Mouse (Mus musculus) lung, adult 2 months (tissue): ENCODE results near the gene Il12rb2. TPM values are rescaled to one million over a fixed set of nuclear protein-coding genes. Genes with fewer than 3 reads are reported as not detected.
A peak's percentile ranks its signal among the peaks of the same experiment; 100 is the strongest.

Experiments used
- DNase-seq: peaks from one replicate; pipeline ENCODE4 v3.0.0; 2022
- H3K4me1 ChIP-seq: fragments of 200-500 bp; 2 replicates; pipeline ENCODE4 v1.6.1; 2011; ENCODE audit warnings: low read length; ENCODE audit not compliant: control insufficient read depth, insufficient read depth
- H3K4me3 ChIP-seq: fragments of 200-500 bp; replicated peaks from 2 replicates; pipeline ENCODE3; 2011; ENCODE audit warnings: low read depth, mild to moderate bottlenecking, control low read depth, low read length; ENCODE audit errors: extremely low read depth
- CTCF ChIP-seq: fragments of 200-500 bp; IDR thresholded peaks from 2 replicates; pipeline ENCODE4 v1.5.1; 2011; ENCODE audit warnings: mild to moderate bottlenecking, low read length, control low read depth; ENCODE audit not compliant: insufficient read depth
- POLR2A ChIP-seq: fragments of 200-500 bp; IDR thresholded peaks from 2 replicates; pipeline ENCODE4 v1.6.1; 2011; ENCODE audit warnings: low read depth, mild to moderate bottlenecking, control low read depth, low read length, borderline replicate concordance; ENCODE audit errors: extremely low read depth
- WGBS: fragments of 180-500 bp; shearing (Covaris S2); methylation state at CpG from one replicate; pipeline ENCODE4 v1.1.7; 2018; 5-methylcytosine and 5-hydroxymethylcytosine counted together
- polyA plus RNA-seq: library from polyadenylated mRNA; depleted of rRNA; stranded (reverse); fragments of >200 nt; gene quantifications from 2 replicates; pipeline ENCODE4 v1.2.3, GENCODE M21; 2012

Gene Il12rb2
- polyA plus RNA-seq, 1 experiment = 1.1 TPM

DNA sequence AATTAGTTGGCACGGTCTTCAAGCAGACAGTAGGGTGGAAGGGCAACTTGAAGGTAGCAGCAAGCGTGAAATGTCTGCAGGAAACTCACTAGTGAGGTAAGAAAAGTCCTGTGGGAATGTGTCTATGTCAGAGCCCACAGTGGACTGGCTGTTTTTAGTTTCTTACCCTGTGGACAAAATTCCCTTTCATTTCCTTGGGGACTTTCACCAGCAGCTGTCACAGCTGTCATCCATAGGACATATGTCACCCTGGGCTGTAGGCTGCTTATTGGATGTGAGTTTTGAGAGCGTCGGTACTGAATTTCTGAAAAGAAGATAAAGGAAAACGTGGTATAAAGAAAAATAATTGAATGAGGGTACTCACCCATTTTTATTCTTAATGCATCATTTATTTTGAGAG, 77.2 kb downstream of the Il12rb2 start:
- DNase-seq = no peak
- Histone ChIP-seq H3K4me3 (no peak overlapping the region), H3K4me1 (no peaks in the 10 kb centered on the region; the same call in 1 of the 2 replicates)
- no peak for TF ChIP-seq CTCF
- no peak for TF ChIP-seq POLR2A
- WGBS = 76% methylated on average over 5 of the region's 5 CpGs

DNA sequence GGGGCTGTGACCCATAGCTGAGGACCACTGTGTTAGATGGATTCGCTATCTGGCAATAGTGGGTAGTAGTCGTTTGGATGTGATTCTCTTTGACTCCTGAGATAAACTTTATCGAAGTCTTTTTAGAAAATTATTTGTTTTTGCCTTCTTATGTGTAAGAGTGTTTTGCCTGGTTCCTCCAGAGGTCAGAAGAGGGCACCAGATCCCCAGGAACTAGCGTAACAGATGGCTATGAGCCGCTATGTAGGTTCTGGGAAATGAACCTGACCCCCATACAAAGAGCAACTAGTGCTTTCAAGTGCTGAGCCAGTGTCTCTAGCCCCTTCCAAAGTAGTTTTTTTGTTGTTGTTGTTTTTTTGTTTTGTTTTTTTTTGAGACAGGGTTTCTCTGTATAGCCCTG, 79.9 kb downstream of the Il12rb2 start:
- Histone ChIP-seq H3K4me1 (no peaks in the 10 kb centered on the region), H3K4me3 (no peak overlapping the region)
- TF ChIP-seq CTCF = no peak
- TF ChIP-seq POLR2A = no peak
- no peak for DNase-seq
- WGBS = 54% methylated on average over 5 of the region's 5 CpGs

DNA sequence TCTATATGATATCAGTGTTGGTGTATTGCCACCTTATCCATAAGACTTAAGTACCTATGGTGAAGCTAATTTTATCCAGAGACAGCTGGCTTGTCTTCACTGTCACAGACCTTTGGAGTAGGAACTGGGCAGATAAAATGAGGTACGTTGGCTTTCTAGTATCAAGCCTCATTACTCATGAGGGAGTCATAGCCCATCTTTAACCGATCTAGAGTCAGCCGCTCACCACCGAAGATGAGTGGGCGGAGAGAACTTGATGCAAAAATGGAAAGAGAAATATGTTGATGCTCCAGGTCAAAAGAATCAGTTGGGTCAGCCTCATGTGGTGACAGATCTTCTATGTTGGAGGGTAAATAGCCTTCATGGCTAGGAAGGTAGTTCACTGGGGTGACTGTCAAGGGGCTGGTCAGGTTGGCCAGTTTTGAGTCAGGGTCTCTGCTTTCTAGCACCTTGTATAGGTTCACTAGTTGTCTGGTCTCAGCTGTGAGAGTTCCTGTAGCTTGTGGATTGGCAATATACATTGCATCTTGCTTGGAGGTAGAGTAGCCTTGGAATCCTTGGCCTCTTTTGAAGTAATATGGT, 83.9 kb downstream of the Il12rb2 start:
- H3K4me1 ChIP-seq = no peaks in the 10 kb centered on the region
- WGBS = 76% methylated on average over 5 of the region's 5 CpGs
- DNase-seq = no peak
- H3K4me3 ChIP-seq = no peak overlapping the region
- TF ChIP-seq POLR2A (no peak), CTCF (no peak)

DNA sequence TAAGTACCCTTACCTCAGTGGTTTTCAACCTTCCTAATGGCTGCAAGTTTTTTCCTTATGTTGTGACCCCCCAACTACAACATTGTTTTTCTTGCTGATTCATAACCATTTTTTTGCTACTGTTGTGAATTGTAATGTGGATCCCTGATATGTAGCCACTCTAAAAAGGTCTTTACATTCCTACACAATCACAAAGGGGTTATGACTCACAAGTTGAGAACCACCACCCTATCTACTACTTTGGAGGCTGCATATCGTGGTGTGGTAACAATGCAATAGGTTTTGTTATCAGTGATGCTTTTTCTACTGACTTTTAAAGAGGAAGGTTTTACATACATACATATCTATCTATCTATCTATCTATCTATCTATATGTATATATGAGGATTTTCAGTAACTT, 93.1 kb downstream of the Il12rb2 start:
- Histone ChIP-seq H3K4me1 (no peaks in the 10 kb centered on the region), H3K4me3 (no peak overlapping the region)
- TF ChIP-seq CTCF (no peak), POLR2A (no peak)
- DNase-seq = no peak
- 73% methylated on average over 1 of the region's 1 CpGs for WGBS

DNA sequence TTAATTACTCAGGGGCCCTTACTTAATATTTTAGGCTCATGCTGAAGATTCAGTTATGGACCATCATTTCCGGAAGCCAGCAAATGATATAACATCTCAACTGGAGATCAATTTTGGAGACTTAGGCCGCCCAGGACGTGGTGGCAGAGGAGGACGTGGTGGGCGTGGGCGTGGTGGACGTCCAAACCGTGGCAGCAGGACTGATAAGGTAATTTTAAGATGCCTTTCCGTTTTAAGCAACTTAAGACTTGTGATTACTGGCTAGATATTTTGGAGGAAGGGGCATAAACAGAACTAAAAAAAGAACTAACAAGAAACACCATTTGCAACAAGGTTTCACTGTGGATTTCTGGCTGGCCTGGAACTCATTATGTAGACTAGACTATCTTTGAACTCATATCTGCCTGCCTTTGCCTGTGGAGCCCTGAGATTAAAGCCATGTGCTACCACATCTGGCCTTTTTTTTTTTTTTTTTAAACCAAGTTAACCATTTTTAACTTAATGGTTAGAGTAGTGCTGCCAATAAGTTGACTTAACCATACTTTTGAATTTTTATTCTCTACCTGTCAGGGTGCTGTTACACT, 94.3 kb downstream of the Il12rb2 start:
- no peak for DNase-seq
- 77% methylated on average over 9 of the region's 9 CpGs for WGBS
- no peak overlapping the region for H3K4me3 ChIP-seq
- H3K4me1 ChIP-seq = no peaks in the 10 kb centered on the region
- TF ChIP-seq CTCF = no peak
- TF ChIP-seq POLR2A = no peak

DNA sequence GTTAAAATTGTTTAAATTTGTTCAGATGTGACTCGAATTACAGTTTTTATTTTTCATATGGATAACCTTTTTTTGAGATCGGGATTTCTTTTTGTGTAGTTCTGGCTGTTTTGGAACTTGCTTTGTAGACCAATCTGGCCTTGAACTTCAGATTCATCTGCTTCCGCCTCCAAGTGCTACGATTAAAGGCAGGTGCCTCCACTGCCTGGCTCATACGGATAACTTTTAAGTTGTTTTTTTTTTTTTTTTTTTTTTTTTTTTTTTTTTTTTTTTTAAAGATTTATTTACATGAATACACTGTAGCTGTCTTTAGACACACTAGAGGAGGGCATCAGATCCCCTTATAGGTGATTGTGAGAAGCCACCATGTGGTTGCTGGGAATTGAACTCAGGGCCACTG, 98.0 kb downstream of the Il12rb2 start:
- WGBS = 71% methylated on average over 5 of the region's 5 CpGs
- no peak for DNase-seq
- Histone ChIP-seq H3K4me1 (no peaks in the 10 kb centered on the region), H3K4me3 (no peak overlapping the region)
- TF ChIP-seq CTCF = no peak
- TF ChIP-seq POLR2A = no peak

DNA sequence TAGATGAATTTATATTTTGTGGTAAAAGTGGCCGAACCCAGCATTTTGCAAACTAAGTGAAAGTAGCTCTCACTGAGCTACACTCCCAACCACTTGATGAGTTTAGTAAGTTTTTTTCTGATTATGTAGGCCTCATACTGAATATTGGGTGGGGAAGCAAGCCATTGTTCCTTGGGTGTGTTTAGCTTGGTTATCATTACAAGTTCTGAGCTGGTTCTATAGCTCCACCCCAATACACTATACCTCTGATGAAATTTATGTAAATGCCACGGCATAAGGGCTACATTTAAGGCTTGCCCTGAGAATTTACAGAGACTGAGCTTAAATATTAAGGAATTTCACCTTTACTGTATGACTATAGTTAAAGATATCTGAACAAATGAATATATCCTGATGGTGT, 106.5 kb downstream of the Il12rb2 start:
- WGBS = 16% methylated on average over 2 of the region's 2 CpGs
- peak overlapping the region; percentile 16 for H3K4me3 ChIP-seq
- no peak for DNase-seq
- peaks cover 2% of the 10 kb centered on the region for H3K4me1 ChIP-seq
- TF ChIP-seq POLR2A (no peak), CTCF (no peak)

DNA sequence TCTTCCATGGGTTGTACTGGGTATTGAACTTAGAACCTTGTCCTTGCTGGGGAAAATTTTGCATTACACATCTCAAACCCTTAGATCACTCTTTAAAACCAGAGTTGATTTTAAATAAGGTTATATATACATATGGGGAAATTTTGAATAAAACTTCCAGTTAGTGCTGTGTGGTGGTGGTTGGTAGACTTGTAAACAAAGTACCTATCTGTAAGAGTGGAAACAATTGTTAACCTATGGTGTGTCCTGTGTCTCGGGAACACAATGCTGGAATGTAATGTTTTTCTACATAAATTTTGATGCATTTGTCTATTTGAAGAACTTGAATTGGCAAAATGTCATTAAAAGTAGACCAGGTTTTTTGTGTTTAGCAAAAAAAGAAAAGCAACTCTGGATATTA, 107.0 kb downstream of the Il12rb2 start:
- Histone ChIP-seq H3K4me1 (peaks cover 2% of the 10 kb centered on the region), H3K4me3 (peak overlapping the region; percentile 29)
- no peak for DNase-seq
- WGBS = 15% methylated on average over 1 of the region's 1 CpGs
- TF ChIP-seq CTCF (no peak), POLR2A (no peak)

DNA sequence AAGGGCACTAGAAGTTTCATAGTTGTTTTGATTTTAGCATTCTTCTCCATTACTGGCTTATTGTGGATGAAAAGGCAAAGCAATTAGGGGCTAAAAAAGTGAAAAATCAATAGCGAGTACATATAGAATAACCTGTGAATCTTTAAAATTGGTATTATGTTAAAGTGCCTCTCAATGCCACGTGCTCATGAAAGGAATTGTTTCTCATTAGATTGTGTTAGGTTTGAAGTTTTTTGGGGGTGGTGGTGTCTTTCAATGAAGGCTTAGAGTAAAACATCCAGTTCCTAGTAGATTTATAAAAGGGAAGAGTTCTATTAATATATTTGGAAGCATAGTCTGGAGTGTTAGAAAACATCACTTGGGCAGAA, 107.8 kb downstream of the Il12rb2 start:
- TF ChIP-seq POLR2A (no peak), CTCF (no peak)
- Histone ChIP-seq H3K4me1 (peaks cover 2% of the 10 kb centered on the region), H3K4me3 (peak overlapping the region; percentile 96)
- DNase-seq = no peak
- WGBS = 3% methylated on average over 2 of the region's 2 CpGs

DNA sequence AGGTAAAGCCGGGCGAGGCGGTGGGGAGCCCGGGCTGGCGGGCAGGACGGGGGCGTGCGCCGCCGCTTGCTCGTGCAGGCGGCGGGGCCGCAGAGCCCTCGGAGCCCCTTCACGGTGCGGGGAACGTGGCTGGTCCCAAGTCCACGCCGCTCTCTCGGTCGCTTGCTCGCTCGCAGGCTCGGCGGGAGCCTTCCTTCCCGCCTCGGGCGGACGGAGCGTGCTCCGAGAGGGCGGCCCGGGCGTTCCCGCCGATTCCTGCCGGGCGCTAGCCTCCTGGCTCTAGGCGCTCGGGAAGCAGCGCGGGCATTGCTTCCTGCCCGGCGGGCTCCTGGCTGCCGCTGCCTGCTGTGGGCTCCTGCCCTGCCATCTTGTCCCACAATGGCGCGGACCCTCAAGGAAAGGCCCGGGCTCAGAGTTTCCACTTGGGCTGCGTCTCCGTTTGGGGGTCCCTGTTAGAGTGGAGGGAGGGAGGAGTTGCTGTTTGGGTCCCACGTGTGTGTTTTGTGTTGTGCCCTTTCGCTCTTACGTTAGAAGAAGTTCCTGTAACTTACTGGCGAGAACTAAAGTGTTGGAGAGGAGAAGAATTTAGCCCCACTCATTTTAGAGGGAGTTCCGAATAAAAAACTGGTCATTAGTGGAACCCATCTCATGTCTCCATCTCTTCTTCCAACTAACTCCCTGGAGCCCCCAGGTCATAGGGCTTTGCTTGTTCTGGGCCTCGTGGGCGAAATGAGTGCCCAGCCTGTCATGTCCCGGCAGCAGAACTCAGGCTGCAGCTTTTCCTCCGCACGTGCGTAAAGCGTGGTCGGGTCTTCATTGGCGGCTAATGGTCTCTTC, 108.4 kb downstream of the Il12rb2 start:
- DNase-seq = peak; percentile 48
- TF ChIP-seq POLR2A (no peak), CTCF (no peak)
- WGBS = under 1% methylated on average over 65 of the region's 65 CpGs
- Histone ChIP-seq H3K4me1 (peaks cover 2% of the 10 kb centered on the region), H3K4me3 (peak overlapping the region; percentile 96)

DNA sequence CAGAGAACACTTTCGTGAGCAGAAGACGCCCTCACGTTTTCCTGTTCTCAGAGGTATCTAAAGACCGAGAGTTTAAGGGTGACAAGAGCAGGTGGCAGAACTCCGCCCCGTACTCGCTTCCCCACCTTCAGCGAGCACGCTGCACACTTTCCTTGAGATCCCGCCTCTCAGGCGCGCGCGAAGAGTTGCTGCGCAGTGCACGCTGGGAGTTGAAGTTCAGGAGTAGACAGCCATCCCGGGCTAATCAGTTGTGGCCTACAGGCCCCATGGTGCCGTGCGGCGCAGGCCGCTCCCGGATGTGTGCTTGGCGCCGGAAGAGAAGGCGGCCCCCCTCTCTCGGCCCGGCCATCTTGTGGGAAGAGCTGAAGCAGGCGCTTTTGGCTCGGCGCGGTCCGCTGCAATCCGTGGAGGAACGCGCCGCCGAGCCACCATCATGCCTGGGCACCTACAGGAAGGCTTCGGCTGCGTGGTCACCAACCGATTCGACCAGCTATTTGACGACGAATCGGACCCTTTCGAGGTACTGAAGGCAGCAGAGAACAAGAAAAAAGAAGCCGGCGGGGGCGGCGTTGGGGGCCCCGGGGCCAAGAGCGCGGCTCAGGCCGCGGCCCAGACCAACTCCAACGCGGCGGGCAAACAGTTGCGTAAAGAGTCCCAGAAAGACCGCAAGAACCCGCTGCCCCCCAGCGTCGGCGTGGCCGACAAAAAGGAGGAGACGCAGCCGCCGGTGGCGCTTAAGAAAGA, 109.2 kb downstream of the Il12rb2 start:
- no peak for TF ChIP-seq CTCF
- TF ChIP-seq POLR2A = peak; percentile 45; the same call in 1 of the 2 replicates
- peak; percentile 94 for DNase-seq
- WGBS = under 1% methylated on average over 68 of the region's 68 CpGs
- H3K4me3 ChIP-seq = peak overlapping the region; percentile 96
- peaks cover 2% of the 10 kb centered on the region for H3K4me1 ChIP-seq
